Mouse (Mus musculus) layer of hippocampus, adult 8-10 months (tissue): Measurements from ENCODE around the gene Dop1b. TPM values are rescaled to one million over a fixed set of nuclear protein-coding genes. Genes with fewer than 3 reads are reported as not detected.
"Not testable (repeated sequence)": the region's sequence is repeated elsewhere in the genome, so short reads cannot be mapped to it uniquely, and the experiment has no call there.

ENCODE experiments used
- DNase-seq, 2 experiments: peaks; one replicate each; pipeline ENCODE4 v3.0.0; 2022; ENCODE audit warnings: low spot score in 2 of 2
- total RNA-seq, 4 experiments: library from RNA; stranded (reverse); gene quantifications; 2 replicates each; pipeline ENCODE4 v1.2.4; 2022

Gene Dop1b
- 100 to 1,000 TPM in 3 of 4 experiments, 10 to 100 TPM in 1; 88.7 to 126 (median 112) TPM for total RNA-seq

DNA sequence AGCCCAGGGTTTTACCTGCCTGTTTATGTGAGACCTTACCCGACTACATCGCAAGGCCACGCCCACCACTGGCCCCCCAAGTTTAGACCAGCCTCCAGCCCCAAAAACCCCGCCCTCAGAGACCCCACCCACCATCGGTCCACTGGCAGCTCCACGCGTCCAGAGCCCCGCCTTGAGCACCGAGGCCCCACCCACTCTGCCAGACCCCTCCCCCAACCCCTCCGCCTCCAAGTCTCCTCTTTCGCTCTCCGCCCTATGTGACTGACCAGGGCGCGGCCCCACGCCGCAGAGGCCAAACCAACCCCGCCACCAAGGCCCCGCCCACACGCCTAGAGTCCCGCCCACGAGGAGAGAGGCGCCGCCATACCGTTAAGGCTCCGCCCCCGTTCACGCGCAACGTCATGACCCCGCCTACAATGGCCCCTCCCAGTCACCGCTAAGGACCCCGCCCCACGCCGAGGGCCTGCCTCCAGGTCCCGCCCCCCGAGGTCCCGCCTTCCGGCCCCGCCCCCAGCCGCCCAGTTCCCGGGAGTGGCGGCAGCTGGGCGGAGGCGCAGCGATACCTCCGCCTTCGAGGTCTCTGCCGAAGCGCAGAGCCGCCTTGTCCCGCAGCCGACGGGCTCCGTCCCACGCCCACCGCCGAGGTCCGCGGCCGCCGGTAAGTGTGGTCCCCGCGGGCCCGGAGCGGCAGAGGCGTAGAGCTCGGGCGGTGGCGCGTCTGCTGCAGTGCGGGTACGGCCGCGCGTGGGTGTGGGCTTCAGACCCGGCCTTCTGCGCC lies at the start of gene Dop1b:
TSS of gene Dop1b (plus strand) at position 494 of the 778 bp plus-strand sequence.
- peak; percentile 95 to 98 for DNase-seq

DNA sequence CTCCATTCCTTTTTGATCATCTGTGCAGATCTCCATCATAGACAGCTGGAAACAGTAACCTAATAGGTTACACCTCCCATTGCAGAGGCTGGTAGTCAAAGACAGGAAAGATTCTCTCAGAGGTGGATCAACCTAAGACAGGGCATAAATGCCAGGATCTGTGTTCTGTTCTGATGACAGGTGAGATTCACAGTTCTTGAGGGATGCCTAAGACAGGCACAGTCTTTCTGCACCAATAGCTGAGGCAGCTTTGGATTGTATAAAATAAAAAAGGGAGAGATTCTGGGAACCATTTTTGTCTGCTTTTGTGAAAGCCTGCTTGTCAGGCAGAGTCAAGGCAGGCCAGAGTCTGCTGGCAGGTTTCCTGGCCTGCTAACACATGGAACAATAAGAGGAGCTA lies 43.7 kb upstream of the Dop1b start:
- no peak for DNase-seq

DNA sequence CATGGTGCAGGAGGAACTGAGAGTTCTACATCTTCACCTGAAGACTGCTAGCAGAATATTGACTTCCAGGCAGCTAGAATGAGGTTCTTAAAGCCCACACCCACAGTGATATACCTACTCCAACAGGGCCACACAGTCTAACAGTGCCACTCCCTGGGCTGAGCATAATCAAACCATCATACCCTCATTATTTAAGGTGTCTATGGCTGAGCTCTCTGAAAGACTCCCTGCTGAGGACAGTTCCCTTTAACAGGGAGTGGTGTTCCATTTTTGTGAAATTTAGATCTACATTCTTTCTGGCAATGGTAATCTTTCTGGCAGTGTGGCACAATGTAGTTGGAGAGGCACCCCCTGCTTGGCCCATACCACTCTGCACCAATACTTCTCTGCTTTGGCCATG lies 42.2 kb upstream of the Dop1b start:
- DNase-seq: no peak

DNA sequence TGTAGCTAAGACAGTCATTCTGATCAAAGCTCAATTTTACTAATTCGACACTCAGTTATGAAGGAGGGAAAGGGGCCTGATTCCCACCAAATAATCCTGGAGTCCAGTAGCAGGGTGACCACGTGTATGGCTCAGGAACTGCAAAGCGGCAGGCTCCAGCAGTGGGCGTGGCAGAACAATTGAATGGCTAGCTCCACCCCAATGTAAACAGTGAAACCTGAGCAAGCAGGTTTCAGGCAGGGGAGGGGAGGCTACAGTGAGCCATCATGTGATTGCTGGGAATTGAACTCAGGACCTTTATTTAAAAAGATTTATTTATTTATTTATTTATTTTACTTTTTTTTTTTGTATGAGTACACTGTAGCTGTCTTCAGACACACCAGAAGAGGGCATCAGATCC lies 41.2 kb upstream of the Dop1b start:
- DNase-seq: not testable (repeated sequence)

DNA sequence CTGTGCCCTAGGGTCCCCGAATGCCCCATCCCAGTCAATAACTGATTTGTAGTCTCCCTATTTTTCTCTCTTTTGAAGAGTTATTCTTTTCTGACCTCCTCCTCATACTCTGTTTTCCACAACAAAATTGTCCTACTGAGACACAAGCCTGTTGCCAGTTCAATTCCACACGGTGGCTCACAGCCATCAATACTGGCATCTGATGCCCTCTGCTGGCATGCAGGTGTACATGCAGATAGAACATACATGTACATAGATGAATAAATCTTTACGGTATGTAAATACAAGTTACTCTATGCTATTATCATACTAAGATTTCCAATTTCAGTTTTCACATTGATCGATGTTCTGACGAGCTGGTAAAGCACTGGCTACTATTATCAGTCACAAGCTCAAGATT lies 40.6 kb upstream of the Dop1b start:
- no peak for DNase-seq

DNA sequence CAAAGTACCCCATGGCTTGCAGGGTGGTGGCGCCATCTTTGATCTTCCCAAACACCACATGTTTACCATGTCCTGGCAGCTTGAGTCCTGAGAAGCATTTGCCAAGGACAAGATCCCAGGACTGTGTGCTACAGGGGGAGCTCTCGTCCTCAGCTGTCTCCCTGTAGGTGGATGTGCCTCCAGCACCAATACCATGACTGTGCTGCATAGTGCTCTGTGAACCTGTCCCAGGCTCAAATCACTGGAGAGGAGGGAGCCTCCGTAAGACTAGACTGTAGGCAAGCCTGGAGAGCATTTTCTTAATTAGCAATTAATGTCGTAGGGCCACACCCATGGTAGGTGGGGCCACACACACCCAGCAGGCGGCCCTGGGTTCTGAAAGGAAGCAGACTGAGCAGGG lies 35.3 kb upstream of the Dop1b start:
- no peak for DNase-seq

DNA sequence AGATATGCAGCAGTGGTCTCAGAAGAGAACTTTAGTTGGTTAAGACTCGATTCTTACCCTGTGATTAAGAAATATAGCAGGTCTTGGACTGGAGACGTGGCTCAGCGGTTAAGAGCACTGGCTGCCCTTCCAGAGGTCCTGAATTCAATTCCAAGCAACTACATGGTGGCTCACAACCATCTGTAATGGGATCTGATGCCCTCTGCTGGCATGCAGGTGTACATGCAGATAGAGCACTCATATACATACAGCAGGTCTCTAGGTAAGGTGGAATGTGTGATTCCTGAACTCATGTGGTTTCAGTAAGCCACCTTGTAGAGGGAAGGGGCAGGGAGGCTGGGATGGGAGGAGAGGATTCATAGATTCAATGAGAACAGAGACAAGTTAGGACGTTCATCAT lies 33.5 kb upstream of the Dop1b start:
- no peak for DNase-seq

DNA sequence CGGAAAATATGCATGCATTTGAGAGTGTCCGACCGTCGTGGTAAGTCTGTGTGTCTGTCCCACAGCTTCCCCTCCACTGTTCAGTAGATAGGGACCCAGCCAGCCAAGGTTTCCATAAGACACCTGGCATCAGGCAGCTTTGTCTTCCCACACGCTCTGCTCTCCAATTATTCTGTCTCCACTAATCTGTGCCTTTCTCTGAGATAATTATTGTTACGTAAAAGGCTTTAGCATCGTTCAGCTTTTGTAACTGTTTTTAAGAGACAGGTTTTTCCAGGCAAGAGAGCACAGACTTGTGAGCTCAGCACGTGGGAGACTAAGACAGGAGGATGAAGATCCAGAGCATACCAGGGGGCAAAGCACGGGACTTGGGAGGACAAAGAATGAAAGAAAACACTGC lies 32.5 kb upstream of the Dop1b start:
- DNase-seq: no peak

DNA sequence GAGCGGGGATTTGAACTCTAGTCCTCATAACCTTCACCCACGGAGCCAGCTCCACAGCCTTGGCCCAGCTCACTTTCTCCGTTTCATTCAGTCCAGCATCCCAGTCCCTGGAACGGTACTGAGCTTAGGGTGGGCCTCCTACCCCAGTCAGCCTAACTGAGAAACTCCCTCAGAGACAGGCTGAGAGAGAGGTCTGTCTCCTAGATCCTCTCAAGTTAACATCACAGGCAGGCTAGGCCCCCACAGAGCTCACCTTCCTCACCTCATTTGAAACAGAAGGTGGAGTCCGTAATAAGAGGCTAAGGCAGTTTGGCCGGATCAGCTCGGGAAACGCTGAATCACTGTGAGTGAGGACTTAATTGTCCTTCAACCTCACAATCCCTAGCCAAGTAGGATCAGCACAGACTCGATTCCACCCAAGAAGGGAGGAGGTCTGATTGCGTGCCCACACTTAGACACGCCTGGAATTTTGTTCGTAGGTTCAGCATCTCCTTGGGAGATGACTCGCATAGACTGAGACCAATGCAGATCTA lies 29.5 kb upstream of the Dop1b start:
- DNase-seq: no peak

DNA sequence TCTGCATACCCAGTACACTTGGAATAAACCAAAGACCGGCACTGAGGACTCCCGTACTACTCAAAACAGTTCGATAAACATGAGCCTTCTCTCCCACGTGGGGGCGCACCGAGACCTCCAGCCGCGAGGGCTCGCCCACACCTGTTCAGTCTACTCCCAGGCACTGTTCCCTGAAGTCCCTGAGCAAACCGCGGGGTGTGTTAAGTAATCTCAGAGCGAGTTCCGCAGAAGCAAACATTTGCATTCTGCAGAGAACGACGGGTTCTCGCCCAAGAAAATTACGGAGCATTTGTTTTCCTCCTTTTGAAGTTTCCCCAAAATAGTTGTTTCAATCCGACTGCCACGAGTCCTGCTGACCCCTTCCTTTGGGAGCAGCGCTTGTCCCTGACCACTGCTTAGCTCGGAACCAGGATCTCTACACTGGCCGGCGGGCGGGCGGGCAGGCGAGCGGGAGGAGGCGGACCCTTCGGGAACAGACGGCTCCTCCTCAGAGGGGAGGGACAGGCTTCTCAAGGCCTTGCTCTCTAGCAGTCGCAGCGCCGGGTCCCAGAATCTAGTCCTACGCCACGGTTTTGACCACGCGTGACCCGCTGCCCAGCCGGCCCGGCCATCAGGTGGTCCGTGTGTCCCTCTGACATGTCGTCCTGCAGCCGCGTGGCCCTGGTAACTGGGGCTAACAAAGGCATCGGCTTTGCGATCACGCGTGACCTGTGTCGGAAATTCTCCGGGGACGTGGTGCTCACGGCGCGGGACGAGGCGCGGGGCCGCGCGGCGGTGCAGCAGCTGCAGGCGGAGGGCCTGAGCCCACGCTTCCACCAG lies 28.8 kb upstream of the Dop1b start, which contains the start of gene Cbr3:
TSS of gene Cbr3 (plus strand) at position 527 of the 819 bp plus-strand sequence.
- DNase-seq: peak; percentile 64 to 73

DNA sequence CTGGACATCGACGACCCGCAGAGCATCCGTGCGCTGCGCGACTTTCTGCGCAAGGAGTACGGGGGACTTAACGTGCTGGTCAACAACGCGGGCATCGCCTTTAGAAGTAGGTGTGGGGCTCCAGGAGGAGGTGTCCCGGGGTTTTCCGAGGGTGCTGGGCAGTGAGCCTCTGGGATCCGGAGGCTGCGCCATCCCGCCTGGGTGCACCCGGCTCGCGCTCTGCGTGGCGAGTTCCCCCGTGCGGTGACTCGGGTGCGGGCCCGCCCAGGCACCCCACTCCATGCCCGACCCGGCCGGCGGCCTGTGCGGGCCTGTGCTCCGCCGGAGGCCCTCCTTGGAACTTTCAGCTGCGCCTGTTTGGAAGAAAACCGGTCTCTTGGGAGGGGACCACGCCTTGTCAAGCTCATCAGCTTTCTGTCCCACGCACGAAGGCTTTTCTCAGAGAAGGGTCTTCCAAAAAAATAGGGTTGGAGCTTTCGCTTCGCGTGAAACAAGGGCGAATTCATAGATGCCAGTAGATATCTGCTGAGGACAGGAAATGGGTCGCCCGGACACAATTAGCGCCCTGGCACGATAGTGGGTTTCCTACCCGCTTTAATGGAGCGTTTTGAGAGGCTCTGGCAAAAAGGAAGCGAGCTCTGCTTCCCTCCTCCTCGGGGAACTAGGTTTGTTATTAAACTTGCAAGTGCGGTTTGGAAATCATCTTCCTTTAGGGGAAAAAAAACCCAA lies 28.0 kb upstream of the Dop1b start:
- no peak for DNase-seq

DNA sequence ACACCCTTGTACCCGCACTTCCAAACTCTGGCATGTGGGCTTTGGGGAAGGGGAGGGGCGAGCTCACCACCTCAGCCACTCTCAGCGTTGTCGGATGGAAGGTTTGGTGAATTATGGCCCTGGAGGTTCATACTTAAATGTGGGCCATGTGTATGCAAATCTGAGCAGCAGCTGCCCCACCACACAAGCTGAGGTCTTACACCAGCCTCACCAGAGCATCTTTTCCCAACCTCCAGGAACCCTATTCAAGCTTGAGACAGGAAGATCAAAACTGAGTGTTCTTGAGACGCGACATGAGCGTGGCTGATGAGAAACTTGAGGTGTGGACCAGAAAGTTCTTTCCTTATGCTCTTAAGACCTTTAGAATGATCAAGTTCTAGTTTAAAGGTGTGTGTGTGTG lies 27.3 kb upstream of the Dop1b start:
- DNase-seq: no peak

DNA sequence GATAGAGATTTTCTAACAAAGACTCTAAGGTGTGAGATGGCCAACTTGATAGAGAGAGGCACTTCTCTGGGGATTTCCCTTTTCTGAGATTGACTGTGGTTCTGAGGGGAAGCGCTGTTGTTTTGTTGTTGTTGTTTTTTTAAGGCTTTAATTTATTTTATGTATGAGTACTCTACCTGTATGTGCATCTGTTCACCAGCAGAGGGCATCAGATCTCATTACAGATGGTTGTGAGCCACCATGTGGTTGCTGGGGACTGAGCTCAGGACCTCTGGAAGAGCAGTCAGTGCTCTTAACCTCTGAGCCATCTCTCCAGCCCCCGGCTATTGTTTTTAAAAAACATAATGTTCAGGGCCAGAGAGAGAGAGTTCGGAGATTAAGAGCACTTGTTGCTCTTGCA lies 25.9 kb upstream of the Dop1b start:
- DNase-seq: not testable (repeated sequence)

DNA sequence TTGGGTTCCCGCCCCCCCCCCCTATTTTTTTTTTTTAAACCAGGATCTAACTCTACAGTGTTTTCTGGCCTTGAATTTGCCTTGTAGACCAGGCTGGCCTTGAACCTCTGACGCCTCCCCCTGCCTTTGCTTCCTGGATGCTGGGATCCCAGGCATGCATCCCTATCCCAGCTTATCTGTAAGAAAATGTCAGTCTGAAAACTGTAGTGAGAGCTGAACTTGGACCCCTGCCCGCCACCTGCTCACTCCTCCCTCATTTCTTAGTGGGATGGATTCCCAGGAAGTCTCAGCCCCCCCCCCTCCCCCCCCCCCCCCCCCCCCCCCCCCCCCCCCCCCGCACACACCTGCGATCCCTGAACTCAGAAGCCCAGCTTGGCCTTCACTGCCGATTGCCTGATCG lies 25.3 kb upstream of the Dop1b start:
- no peak for DNase-seq

DNA sequence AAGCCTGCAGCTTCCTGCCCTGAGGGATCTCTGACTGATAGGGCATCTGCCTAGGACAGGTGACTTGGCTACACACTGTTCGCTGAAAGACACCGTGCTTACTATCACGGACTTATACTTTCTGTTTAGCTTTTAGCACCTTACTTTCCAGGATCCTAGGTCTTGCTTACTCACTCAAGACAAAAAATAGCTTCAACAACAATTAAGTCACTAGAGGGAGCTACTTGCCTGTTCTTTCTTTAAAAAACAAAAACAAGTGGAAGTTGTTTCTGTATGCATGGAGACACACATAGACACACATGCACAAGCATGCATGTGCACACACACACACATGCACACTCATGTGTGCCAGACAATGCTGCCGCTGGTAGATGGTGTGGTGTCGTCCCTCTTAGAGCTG lies 24.8 kb upstream of the Dop1b start:
- DNase-seq: no peak

DNA sequence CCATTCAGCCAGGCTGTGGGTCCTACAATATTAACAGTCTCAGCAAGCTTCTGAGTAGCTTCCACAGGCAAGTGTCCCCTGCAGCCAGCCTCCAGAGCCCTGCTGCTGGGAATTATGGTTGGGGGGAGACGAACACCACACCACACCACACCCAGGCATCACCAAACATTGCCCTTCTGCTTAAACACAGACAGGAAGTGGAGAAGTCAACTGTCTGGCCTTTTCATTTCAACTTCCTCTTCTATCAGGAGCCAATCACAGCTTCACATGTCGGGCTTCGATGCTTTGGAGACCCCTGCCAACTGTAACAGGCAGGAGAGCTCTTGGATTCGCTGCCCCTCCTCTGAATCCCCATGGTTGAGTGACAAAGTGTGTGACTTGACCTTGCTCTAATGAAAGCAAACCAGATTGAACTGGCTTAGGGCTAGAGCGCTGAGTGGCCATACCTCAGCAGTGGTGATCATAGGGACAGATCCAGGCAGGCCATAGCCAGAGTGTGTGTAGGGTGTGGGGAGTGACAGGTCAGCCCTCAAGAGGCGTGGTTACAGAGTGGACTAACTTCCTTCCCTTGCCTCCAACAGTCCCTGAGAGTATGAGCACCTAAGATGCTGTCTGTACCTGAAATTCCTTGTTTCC lies 20.4 kb upstream of the Dop1b start:
- no peak for DNase-seq

DNA sequence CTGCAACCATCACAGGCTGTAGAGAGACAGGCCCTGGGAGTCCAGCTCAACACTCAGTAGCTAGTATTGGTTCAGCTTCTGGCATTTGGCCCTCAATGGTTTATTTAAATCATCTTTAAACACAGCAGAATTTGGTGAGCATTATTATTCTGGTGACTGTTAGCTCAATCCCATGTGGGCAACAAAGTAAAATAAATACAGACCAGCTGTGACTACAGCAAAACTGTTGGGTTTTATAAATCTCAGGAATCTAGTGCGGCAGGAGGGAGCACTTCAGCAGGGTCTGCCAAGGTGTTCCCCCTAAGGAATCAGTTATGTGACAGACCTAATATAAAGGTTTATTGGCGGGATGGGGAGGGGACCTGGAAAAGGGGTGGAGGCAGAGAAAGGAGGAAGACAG lies 19.0 kb upstream of the Dop1b start:
- no peak for DNase-seq

DNA sequence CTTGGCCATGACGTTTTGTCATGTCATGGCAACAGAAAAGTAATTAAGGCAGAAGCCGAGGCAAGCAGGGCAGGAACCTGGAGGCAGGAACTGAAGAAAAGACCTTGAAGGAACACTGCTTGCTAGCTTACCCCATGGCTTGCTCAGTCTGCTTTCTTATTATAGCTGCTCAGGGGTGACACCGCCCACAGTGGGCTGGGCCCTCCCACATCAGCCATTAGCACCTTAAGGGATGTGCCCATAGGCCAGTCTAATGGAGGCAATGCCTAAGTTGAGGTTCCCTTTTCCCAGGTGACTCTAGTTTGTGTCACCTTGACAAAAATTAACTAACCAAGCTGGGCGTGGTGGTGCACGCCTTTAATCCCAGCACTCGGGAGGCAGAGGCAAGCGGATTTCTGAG lies 4.6 kb upstream of the Dop1b start:
- DNase-seq: no peak

DNA sequence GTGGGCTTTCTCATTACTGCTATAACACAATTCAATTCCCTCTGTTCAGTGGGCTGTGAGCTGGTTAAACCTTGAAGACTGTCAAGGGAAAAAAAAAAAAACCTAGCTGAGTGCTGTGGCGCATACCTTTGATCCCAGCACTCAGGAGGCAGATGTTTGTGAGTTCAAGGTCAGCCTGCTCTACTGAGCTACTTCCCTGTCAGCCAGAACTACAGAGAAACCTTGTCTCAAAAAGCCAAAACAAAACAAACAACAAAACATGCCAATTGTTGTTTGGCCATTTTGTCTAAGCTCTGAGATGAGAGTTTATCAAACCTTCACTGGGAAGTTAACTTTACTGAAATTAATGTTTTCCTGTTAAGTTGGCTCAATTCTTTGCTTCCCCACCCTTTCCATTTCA lies 2.5 kb upstream of the Dop1b start:
- no peak for DNase-seq

DNA sequence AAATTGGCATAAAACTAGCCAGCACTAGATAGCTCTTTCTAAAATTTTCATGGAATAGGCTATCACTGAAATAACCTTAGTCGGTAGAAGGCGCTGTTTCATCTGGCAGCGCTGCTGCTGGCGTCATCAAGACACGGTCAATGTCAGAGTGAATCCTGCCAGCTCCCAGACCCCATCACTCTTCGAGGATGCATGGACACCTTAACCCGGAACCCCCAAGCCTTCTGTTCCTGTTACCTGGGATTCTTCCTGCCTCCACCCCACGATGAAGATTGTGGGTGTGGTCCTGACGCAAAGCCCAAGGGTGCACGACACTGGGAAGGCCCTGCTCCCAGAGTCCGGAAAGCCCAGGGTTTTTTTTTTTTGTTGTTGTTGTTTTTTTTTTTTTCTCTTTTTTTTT lies 780 bp upstream of the Dop1b start:
- peak; percentile 79 to 80 for DNase-seq

DNA sequence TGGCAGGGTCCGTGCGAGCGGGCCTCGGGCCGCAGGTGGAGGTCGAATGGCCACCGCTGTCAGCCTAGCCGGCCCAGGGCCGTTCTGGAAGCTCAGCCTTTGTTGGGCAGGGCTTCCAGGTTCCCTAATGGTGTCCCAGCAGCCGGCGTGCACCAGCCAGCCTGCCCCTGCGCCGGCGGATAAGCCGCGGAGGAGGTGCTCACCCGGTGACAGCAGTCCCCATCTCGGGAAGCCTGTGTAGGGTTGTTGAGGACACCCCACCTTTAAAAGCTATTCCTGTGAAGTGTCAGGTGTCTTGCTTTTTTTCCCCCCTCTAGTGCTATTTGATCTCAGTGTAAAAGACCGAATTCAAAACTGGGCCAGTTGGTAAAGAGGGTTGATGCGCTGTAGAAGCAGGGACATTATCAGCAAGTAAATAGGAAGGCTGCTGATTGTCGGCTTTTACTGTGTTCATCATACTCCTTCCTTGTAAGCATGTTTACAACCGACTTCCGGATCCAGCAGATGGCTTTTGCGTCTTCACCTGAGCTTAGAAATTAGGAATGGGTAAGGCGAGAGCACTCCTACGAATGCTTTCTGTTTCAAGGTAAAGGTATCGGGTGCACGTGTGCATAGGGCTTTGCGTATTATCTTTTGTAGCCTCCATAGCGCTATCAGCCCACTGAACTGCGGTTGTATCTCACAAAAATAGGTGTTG lies 633 bp downstream of the Dop1b start:
- no peak for DNase-seq
